Mouse (Mus musculus): ENCODE measurements at regions not wholly inside any gene's neighbourhood (a gene's known extent, or its start where the extent isn't known, plus 50 kb on each side); places are given as distances from the start of the nearest gene placed in this dataset.

- TF ChIP-seq CTCF (IDR thresholded peaks at IDR 0.05; ENCODE audit: insufficient read depth, low read depth, low read length) (no peak), POLR2A (IDR thresholded peaks at IDR 0.05; ENCODE audit: insufficient read depth, low read depth, low read length) (no peak)
Observed at GRCm38 (mm10) chr2:105525111-105525610, 126.0 kb upstream of the Rcn1 start.

Data from olfactory bulb, adult 2 months (tissue).